Mouse (Mus musculus) olfactory bulb, adult 2 months (tissue): ENCODE measurements around the gene Ppfibp2. TPM values are rescaled to one million over a fixed set of nuclear protein-coding genes. Genes with fewer than 3 reads are reported as not detected.

Experiments
- H3K27ac ChIP-seq: fragments of 200-500 bp; 2 replicates; pipeline ENCODE4 v1.5.1; 2012; ENCODE audit warnings: low read depth, low read length; ENCODE audit not compliant: insufficient read depth
- H3K4me1 ChIP-seq: fragments of 200-500 bp; 2 replicates; pipeline ENCODE4 v1.6.1; 2012; ENCODE audit warnings: low read length; ENCODE audit not compliant: control insufficient read depth, insufficient read depth
- H3K4me3 ChIP-seq: fragments of 200-500 bp; 2 replicates; pipeline ENCODE4 v1.5.1; 2012; ENCODE audit warnings: mild to moderate bottlenecking, low read depth, low read length, moderate library complexity; ENCODE audit not compliant: insufficient read depth
- CTCF ChIP-seq: fragments of 200-500 bp; IDR thresholded peaks from 2 replicates; pipeline ENCODE4 v1.5.1; 2012; ENCODE audit warnings: low read depth, mild to moderate bottlenecking, low read length, moderate library complexity; ENCODE audit not compliant: insufficient read depth
- POLR2A ChIP-seq: fragments of 200-500 bp; IDR thresholded peaks from 2 replicates; pipeline ENCODE4 v1.6.1; 2012; ENCODE audit warnings: mild to moderate bottlenecking, low read depth, low read length, moderate library complexity; ENCODE audit not compliant: insufficient read depth
- WGBS: fragments of 180-500 bp; shearing (Covaris S2); methylation state at CpG from one replicate; pipeline ENCODE4 v1.1.7; 2018; 5-methylcytosine and 5-hydroxymethylcytosine counted together
- polyA plus RNA-seq: library from polyadenylated mRNA; stranded (reverse); fragments of >200 nt; gene quantifications from 2 replicates; pipeline ENCODE4 v1.2.4, GENCODE M21; 2012; ENCODE audit warnings: low replicate concordance; ENCODE audit not compliant: missing spikeins, insufficient read depth, insufficient read length

The Ppfibp2 gene
- polyA plus RNA-seq, 1 experiment: not detected

- H3K4me1 ChIP-seq: no peaks in the 10 kb centered on the region
- no peak overlapping the region for H3K27ac ChIP-seq
- no peak overlapping the region for H3K4me3 ChIP-seq
- WGBS: 23% methylated on average over 2 of the region's 2 CpGs
- no peak for TF ChIP-seq POLR2A
- no peak for TF ChIP-seq CTCF
Observed at GRCm38 (mm10) chr7:107747954-107748353, 152.9 kb downstream of the Ppfibp2 start.

- Histone ChIP-seq H3K4me3 (no peak overlapping the region), H3K4me1 (no peaks in the 10 kb centered on the region), H3K27ac (no peak overlapping the region)
- TF ChIP-seq CTCF: no peak
- TF ChIP-seq POLR2A: no peak
- WGBS: 2% methylated on average over 3 of the region's 3 CpGs
Observed at GRCm38 (mm10) chr7:107749270-107749669, 154.3 kb downstream of the Ppfibp2 start.

GRCm38 (mm10) chr7:107749721-107750120 is 154.7 kb downstream of the Ppfibp2 start:
- no peak overlapping the region for H3K4me3 ChIP-seq
- no peak for TF ChIP-seq POLR2A
- no peak for TF ChIP-seq CTCF
- no peak overlapping the region for H3K27ac ChIP-seq
- WGBS: 97% methylated on average over 4 of the region's 4 CpGs
- H3K4me1 ChIP-seq: no peaks in the 10 kb centered on the region

- Histone ChIP-seq H3K27ac (no peak overlapping the region), H3K4me3 (no peak overlapping the region), H3K4me1 (no peaks in the 10 kb centered on the region)
- no peak for TF ChIP-seq POLR2A
- TF ChIP-seq CTCF: no peak
- 80% methylated on average over 10 of the region's 10 CpGs for WGBS
Observed at GRCm38 (mm10) chr7:107752031-107752520, 157.1 kb downstream of the Ppfibp2 start.

GRCm38 (mm10) chr7:107755905-107756304 is 160.9 kb downstream of the Ppfibp2 start:
- 76% methylated on average over 3 of the region's 3 CpGs for WGBS
- TF ChIP-seq CTCF: no peak
- TF ChIP-seq POLR2A: no peak
- H3K27ac ChIP-seq: no peak overlapping the region
- no peak overlapping the region for H3K4me3 ChIP-seq
- peaks cover 7% of the 10 kb centered on the region for H3K4me1 ChIP-seq

- TF ChIP-seq CTCF (no peak), POLR2A (no peak)
- 86% methylated on average over 2 of the region's 2 CpGs for WGBS
- no peak overlapping the region for H3K4me3 ChIP-seq
- H3K27ac ChIP-seq: no peak overlapping the region
- peaks cover 7% of the 10 kb centered on the region for H3K4me1 ChIP-seq
Observed at GRCm38 (mm10) chr7:107756748-107757147, 161.7 kb downstream of the Ppfibp2 start.

- peak within 1 kb of the TSS; percentile 22; the same call in 1 of the 2 replicates for H3K4me3 ChIP-seq
- H3K27ac ChIP-seq: no peak within 1 kb of the TSS
- peaks cover 7% of the 10 kb centered on the region for H3K4me1 ChIP-seq
- TF ChIP-seq CTCF (no peak), POLR2A (no peak)
- WGBS: 17% methylated on average over 23 of the region's 23 CpGs
Observed at GRCm38 (mm10) chr7:107757308-107758151, 162.5 kb downstream of the Ppfibp2 start, which contains the start of gene Cyb5r2. TSS of gene Cyb5r2 (minus strand) at chr7:107758032.

- Histone ChIP-seq H3K27ac (no peak overlapping the region), H3K4me3 (no peak overlapping the region), H3K4me1 (no peaks in the 10 kb centered on the region)
- TF ChIP-seq CTCF (no peak), POLR2A (no peak)
- 52% methylated on average over 6 of the region's 6 CpGs for WGBS
Observed at GRCm38 (mm10) chr7:107770812-107771211, 175.8 kb downstream of the Ppfibp2 start.

- Histone ChIP-seq H3K4me3 (no peak overlapping the region), H3K4me1 (no peaks in the 10 kb centered on the region), H3K27ac (no peak overlapping the region)
- no peak for TF ChIP-seq POLR2A
- no peak for TF ChIP-seq CTCF
- WGBS: 88% methylated on average over 1 of the region's 1 CpGs
Observed at GRCm38 (mm10) chr7:107778216-107778615, 183.2 kb downstream of the Ppfibp2 start.
